Mouse (Mus musculus) cerebellum, adult 8-10 months (tissue): ENCODE data around the gene Kbtbd12.
A peak's percentile ranks its signal among the peaks of the same experiment; 100 is the strongest.

Experiments used
- DNase-seq: peaks from one replicate; pipeline ENCODE4 v3.0.0; 2022

The Kbtbd12 gene

DNA sequence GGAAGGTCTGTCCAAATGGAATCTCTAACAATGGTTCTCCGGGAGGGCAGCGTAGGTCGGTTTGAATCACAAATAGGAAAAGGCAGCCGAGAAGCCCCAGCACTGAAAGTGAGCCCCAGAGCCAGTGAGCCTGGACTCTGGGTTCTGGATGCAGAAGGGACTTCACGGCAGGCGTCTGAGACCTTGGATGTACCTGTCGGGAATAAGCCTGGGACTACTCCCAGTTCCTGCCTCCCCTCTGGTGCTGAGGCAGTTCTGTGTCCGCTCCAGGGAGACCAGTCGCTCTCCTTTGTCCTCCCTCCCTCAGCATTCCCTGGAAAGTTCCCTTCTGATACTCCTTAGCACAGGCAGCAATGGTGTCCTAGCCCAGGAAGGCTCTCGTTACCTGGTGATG, 92.4 kb downstream of the Kbtbd12 start:
- DNase-seq = no peak

DNA sequence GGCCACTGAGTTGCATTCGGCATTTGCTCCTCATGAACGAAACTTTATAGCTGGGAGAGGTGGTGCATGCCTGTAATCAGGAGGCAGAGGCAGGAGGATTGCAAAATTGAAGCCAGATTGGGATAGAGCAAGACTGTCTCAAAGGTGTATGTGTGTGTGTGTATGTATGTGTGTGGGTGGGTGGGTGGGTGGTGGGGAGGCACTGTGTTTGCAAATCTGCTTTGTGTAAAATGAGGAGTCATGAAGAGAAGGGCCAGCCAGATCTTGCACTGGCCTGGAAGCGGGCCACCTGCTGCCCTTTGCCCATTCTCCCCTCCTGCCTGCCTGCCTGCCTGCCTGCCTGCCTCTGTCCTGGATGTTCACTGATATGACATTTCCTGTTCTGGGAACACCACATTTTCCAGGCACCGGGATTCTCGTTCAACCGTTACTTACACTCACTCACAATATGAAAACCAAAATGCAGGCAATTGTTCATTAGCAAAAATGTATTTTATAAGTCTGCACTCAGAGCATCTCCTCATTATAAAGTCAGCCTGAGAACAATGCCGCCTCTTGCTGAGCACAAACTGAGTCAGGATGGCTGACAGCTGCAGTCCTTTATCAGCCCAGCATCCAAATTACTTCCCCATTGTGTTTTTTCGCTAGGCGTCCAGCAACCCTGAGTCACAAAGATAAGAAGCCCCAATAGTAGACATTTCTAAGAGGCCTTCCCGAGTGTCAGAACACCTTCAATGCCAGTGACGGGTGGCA, 92.9 kb downstream of the Kbtbd12 start:
- no peak for DNase-seq

DNA sequence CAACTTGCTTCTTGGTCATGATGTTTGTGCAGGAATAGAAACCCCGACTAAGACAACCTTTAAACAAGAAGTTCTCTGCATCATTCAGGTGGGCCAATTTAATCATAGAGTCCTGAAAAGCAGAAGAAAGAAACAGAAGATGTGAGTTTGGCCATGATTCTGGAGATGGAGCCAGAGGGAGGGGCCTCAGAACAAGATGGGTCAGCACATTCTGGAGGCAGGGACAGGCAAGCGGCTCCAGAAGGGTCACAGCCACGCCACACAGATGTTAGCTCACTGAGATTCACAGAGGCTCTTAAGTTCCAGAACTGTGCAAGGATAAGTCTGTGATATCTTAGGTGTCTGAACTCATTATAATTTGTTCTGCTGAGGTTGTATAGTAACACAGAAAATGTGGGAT, 93.5 kb downstream of the Kbtbd12 start:
- DNase-seq = no peak

DNA sequence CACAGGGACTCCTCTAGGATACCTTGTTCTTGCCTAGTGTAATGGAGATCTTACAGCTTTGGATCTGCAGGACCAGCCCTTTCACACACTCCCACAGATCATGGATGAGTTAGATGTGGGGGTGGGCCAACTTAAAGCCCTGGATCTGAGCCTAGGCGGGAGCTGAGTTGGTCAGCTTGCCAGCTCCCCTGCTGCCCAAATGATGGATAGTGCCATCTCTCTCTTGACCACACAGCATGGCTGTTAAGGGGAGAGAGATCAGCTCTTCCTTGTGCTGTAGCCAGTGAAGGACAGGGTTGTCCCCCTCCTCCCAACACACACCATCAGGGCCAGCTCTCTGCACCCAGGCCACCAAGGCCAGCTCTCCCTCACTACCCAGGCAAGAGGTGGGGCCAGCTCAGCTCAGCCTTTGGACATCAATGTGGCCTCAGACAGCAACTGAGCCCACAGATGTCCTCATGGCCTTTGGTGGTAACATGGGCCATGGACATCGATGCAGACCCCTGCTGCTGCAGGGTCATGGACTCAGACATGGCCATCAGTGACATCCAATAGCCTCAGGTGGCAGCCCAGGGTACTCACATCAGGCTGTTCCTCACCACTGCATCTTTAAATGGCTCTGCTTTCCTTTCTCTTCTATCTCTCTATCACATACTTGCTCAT, 97.5 kb downstream of the Kbtbd12 start:
- no peak for DNase-seq

DNA sequence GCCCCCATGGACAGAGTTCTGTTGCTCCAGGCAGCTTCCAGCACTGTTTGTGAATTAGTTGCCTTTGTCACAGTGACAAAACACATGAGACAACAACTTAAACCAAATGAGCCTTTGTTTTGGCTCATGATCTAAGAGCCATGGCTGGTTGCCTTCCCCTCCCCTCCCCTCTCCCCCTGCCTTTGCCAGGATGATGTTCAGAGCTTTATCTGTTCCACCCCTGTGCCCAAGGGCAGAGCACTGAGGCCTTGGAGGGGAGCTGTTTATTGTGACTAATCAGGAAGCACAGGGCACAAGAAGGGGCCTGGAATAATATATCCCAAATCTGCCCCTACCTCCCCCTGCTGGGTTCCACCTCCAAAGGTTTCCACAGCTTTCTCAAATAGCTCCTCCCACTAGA, 107.4 kb downstream of the Kbtbd12 start:
- no peak for DNase-seq

DNA sequence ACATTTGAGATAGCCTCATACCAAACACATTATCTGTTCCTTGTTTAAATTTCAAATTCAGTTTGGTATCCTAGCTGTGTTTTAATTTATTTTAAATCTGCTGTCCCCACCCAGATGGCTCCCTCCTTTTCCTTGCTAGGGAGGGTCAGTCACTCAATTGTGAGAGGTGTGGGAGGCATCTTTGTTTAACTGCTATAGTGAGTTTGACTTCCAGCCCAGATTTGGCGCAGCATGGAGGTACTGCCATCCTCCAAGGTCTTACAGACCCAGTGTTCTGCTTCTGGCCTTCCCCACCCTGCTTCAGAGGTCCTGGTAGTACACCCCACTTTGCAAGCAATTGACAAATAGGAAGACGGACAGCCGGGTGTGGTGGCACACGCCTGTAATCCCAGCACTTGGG, 113.7 kb downstream of the Kbtbd12 start:
- no peak for DNase-seq

DNA sequence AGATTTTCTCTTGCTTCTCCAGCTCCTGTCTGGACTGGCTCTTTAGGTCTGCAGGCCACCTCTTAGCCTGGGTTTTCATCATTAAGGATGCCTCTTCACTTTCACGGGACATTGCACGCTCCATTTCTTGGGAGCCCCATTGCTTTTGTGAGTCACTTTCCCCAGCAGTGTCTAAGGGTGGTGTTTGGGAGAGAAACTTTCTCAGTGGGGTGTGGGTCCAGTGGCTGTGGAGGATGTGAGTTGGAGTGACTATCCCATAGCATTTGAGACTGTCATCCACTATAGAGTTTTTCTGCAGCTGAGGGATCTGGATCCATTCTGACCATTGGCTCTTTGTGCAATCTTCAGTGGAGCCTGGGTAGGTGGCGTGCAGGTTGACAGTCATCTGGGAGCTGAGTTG, 114.3 kb downstream of the Kbtbd12 start:
- DNase-seq = no peak

DNA sequence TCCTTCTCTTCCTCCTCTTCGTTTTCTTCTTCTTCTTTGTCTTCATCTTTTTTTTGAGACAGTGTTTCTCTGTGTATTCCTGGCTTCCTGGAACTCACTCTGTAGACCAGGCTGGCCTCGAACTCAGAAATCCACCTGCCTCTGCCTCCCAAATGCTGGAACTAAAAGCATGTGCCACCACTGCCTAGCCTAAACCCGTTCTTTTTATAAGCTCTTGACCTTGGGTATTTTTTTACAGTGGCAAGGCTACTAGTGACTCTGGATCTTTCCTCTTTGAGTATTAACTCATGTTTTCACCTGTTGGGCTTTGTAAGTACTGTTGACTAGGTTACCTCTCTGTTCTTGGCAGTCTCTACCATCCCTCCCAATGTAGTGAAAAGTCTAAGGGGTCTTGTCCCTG, 114.7 kb downstream of the Kbtbd12 start:
- no peak for DNase-seq

DNA sequence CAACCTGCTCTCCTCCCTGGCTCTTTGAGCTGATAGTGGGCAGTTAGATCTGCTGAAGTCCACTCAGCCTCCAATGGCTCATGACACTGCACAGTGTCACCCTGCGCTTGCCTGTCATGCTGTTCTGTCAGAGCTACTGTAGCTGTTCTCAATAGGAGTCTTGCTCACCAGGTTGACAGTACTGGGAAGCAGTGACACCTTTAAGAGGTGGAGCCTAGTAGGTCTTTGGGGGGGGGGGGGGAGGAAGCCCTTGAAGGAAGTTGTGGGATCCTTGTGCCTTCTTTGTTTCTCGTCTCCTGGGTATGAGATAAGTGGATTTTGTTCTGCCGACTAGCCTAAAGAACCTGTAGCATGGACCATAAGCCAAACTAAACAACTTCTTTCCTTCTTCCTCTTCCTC, 115.1 kb downstream of the Kbtbd12 start:
- DNase-seq = no peak

DNA sequence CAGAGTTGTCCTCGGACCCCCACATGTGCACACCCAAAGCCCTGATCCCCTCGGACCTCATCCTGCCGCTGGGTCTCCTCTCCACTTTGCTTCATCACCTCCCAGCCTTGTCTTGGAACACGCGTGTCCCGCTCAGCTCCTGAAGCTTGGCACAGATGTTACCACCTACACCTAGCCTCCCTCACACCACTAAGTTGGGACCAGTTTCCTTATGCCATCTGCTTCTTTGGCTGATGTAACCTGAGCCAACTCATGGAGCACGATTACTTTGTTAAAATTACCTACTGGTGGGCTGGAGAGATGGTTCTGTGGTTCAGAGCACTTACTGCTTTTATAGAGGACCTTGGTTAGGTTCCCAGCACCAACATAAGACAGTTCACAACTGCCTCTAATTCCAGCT, 115.9 kb downstream of the Kbtbd12 start:
- no peak for DNase-seq

DNA sequence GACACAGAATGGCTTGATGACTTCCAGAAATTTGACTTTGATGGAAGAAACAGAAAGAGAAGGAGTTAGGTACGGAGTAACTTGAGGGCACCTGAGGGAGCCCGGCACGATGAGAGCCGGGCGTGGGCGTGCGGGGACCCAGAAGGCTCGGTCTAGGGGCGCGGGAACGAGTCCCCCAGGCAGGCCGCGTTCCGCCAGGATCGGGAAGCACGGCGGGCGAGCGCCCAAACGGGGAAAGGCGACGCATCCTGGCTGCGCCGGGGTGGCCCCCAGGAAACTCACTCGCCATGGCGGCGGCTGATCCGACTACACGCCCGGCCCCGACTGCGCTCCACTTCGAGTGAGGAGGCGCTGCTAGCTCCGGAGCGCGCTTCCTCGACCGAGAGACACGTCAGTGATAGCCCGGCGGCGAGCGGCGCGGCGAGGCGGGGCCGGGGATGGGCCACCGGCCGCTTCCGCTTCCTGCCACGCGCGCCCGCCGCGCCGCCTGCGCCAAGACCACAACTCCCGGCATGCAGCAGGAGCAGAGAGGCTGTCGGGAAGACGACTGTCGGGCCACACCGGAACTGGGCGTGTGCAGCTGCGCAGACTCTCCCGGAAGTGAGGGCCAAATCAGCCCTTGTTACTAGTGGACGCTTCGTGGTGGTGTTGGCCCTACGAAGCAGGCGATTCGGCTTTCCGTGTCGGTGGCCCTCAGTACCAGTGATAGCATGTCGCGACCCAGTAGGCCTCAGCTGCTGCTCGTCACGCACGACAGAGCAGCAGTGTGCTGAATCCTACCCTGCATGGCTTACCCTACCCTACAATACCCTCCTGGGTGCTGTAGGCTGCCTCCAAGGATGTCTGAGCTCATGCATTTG, 119.1 kb downstream of the Kbtbd12 start, which contains the start of gene Sec61a1:
TSS of gene Sec61a1 (minus strand) at position 502 of the 860 bp plus-strand sequence.
- DNase-seq = peak; percentile 91

DNA sequence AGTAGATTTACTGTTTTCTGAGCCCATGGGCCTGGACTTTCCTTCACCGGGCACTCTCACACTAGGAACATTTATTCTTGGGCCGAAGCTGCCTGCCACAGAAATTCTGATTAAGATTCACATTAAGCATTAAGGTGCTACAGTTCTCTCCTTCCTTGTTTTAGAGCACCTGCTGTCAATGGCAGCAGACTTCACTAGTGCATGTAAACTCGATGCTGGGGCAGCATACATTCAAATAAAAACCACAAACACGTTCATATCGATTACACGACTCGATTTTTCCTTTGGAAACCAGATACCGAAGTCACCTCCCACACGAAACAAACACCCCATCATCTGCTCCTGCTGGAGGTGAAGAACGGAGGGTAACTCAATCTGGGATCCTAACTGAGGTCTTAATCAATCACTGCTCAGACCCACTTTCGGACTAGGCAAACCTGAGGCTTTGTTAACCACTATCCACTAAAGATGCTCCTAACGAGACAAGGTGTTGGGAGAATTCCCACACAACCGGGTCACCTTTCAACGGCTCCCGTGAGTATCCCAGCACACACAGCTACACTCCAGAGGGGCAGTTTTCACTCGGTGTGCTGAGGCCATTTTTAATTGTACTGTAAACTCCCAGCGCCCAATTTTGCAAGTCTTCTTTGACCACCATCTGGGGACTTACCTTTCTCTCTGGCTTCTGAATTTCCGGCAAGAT, 119.9 kb downstream of the Kbtbd12 start:
- DNase-seq = no peak

DNA sequence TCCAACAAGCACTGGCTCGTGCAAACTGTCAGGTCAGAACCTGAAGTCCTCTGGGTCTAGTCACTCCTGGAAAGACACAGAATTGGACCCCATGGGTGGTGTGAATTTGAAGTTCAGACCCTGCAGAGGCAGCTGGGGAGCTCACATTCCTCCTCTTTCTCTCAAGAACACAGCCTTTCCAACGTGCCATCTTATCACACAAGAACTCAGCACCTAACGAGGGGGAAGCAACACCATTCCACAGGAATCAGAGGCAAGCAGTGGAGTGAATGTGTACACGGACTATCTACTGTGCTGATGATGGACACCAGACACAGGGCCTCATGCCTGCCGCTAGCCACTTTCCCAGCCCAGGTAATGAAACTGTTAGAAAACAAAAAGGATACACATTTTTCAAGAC, 121.1 kb downstream of the Kbtbd12 start:
- DNase-seq = no peak

DNA sequence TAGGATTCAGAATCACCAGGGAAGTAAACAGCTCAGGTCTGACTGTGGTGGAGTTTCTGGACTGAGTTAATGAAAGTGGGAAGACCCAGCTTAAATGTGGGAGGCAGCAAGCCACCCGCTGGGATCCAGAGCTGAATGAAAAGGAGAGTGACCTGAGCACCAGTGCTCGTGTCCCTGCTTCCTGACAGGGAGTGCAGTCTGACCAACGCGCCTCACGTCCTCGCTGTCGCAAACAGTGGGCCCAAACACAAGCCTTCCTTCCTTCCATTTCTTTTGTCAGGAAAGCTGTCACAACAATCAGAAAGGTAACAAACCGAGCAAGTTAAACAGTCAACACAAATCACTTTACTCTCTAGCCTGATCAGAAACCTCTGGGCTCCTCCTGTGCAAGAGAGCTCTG, 121.8 kb downstream of the Kbtbd12 start:
- no peak for DNase-seq

DNA sequence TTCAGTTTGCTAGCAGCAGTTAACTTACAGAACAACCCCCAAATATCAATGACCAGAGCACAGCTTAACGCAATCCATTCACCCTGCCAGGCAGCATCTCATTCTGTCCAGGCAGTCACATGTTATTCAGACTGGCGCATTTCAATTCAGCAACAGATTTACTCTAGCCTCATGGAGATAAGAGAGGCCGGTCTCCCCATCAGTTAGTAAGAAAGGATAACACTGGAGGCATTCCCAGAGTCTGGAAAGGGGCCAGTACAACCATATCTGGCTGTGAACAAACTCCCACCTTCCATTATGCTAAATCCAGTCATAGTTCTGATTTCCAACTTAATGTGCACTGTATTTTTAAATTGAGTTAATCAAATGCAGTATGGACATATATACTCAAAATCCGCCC, 123.2 kb downstream of the Kbtbd12 start:
- DNase-seq = no peak

DNA sequence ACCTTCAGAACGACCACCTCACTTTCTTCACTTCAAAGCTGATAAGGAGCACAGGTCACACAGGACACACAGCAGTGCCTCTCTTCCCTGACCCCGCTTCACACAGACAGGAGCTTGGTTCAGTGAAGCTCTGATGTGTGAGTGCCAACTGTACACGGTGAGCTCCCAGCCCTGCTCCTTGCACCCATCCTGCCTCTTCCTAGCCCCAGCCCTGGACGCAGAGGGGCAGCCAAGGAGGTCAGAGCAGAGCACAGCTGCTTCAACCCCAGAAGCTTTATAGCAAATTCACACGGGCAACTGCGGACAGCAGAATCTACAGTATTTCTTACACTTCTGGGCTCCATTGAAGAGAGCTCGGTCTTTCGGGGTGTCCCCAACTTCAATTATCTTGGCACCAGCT, 123.8 kb downstream of the Kbtbd12 start:
- DNase-seq = no peak

DNA sequence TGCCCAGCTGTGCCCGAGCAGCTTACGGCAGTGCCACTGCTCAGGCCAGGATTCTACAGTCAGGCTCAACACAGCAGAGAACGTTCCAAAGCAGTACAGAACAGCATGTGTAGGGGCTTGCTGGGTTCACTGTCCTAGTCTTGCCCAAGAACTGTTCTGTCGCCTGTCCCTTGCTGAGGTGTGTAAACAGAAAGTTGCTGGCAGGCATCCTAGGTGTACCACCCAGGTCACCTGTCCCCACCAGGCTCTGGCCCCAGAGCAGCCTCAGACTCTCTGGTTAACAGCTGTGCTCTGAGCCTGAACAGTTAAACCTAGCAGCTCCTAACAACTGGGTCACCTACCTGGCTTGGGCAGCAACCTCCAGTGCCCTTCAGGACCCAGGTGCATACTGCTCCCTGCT, 134.7 kb downstream of the Kbtbd12 start:
- DNase-seq = no peak

DNA sequence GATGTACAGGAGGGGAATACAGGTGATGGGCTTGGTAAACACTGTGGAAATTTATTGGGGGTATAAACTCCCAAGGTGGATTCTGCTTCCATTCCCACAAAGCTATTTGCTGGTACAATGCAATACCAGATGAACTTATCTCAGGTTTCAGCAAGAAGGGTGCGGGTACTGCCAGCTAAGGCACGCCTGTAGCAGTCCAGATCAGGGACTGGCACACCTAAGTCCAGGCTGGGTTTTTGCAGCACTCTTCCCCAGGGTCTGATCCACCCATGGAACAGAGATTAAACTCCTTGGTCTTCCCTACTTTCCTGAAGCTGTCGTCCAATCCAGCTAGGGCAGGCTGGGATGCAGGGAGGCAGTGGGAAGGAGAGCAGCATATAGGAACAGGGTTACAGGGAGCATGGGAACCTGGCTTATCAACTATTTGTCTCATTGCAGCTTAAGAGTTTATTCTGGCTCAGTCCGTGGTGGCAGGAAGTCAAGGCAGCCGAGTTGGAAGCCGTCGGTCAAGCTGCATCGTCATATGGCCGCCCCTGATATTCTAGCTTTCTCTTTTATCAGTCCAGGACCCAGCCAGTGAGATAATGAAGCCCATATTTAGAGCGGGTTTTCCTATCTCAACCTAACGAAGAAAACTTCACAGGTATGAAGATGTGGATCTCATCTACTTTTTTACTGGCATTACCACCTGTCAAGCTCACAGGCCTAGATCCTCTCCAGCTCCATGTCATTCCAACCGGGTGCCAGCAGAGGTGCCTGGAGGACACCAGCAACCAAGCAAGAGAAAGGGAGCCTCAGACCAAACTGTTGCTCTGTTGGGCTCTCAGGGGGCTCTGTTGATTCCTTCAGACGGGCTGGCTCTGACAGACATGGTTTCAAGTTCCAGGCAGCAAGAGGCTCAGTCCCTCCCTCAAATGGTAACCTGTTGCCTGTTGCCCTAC, 135.4 kb downstream of the Kbtbd12 start:
- DNase-seq = no peak

DNA sequence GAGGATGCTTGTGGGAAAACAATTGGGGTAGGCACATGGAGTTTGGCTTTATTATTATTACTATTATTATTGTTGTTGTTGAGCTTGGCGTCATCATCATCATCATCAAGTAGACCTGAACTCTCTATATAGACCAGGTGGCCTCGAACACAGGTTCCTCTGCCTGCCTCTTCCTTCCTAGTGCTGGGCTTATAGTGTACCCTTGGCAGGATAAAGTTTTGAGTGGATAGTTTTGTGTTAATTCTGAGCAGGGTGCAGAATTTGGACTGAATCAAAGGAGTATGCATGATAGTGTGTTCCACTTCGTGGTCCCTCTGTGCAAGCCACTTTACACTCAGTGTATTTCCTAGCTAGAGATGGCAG, 137.4 kb downstream of the Kbtbd12 start:
- DNase-seq = no peak

DNA sequence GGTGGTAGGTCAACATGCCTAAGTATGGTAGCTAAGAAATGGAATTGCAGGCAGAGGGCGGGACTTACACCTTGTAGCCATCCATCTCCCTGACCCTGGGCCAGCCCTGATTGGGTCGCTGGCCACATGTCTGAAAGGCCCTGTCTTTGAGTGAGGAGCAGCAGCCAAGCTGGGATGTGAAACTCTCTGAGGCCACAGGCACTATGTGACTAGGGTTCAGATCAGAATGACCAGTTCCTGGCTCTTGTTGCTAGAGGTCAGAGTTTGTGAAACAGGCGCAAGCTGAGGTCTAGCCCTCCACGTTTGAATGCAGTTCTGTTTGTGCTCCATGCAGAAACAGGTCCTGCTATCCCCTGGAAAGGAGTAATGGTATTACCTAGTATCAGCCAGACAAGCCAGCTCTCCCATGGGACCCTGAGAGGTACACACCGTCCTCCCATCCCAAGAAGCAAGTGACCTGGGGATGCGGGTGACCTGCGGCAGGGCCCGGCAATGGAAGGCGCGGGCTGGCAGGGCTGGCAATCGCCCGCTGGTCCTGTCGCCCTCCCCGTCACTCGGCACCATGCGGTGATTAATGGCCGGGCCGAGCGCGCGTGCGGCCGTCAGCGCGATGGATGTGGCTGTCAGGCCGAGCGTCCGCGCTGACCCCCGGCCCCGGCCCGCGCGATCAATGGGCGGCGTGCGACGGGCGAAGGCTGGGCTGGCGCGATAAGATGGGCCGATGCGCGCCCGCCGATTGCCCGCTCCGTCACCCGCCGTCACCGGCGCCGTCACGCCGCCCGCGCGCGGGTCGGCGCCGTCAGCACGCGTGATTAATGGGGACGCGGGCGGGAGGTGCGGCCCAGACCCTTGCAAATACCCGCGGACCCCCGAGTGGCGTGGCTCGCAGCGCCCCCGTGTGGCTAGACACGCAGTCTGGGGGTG, 138.0 kb downstream of the Kbtbd12 start:
- peak; percentile 77 for DNase-seq
